Mouse (Mus musculus) liver, adult 2 months (tissue): ENCODE measurements around the gene Pcnx2.

Source experiments
- CTCF ChIP-seq: fragments of 200-500 bp; IDR thresholded peaks from 2 replicates; pipeline ENCODE4 v1.5.1; 2011; ENCODE audit warnings: low read depth, low read length, control low read depth
- POLR2A ChIP-seq: fragments of 200-500 bp; IDR thresholded peaks from 2 replicates; pipeline ENCODE4 v1.6.1; 2011; ENCODE audit warnings: low read length, control low read depth; ENCODE audit not compliant: insufficient read depth; ENCODE audit errors: extremely low read depth

DNA sequence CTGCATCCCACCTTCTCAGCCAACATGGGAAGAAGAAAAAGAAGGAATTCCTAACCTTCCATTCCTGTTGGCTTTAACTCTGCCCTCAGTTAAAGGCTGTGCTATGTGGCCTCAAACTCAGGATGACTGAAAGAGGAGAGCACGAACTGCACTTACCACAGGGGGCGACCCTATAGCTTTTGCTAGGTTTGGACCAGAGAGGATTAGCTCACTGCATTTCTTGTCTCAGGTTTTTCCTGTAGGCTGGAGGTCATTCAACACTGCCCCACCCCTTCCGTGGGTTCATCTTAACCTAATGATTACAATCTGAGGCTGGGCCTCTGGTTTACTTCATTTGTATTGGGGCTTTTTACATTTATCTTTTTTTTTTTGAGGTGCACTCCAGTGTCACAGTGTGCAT lies 123.1 kb downstream of the Pcnx2 start:
- no peak for TF ChIP-seq CTCF
- no peak for TF ChIP-seq POLR2A
